Mouse (Mus musculus): Measurements from ENCODE around the gene Nfia. TPM values are rescaled to one million over a fixed set of nuclear protein-coding genes. Genes with fewer than 3 reads are reported as not detected.

The Nfia gene
- polyA plus RNA-seq, 1 experiment: 8.1 TPM

- no peak overlapping the region for H3K4me3 ChIP-seq (ENCODE audit: insufficient read depth, low read length)
- peaks cover 16% of the 10 kb centered on the region for H3K4me1 ChIP-seq (ENCODE audit: control insufficient read depth, insufficient read depth, low read length)
- TF ChIP-seq CTCF (IDR thresholded peaks at IDR 0.05; ENCODE audit: low read depth, low read length) (no peak), POLR2A (IDR thresholded peaks at IDR 0.05; ENCODE audit: borderline replicate concordance, low read depth, low read length) (no peak)
- H3K27ac ChIP-seq (ENCODE audit: insufficient read depth, low read depth, low read length): no peak overlapping the region
Measured at GRCm38 (mm10) chr4:97923876-97924316, 151.4 kb downstream of the Nfia start.

- TF ChIP-seq CTCF (IDR thresholded peaks at IDR 0.05; ENCODE audit: low read depth, low read length): no peak
- TF ChIP-seq POLR2A (IDR thresholded peaks at IDR 0.05; ENCODE audit: borderline replicate concordance, low read depth, low read length): no peak
- H3K4me1 ChIP-seq (ENCODE audit: control insufficient read depth, insufficient read depth, low read length): peaks cover 16% of the 10 kb centered on the region
- no peak overlapping the region for H3K4me3 ChIP-seq (ENCODE audit: insufficient read depth, low read length)
- no peak overlapping the region for H3K27ac ChIP-seq (ENCODE audit: insufficient read depth, low read depth, low read length)
Measured at GRCm38 (mm10) chr4:97924414-97924813, 151.9 kb downstream of the Nfia start.

GRCm38 (mm10) chr4:97924855-97925254 is 152.3 kb downstream of the Nfia start:
- no peak overlapping the region for H3K27ac ChIP-seq (ENCODE audit: insufficient read depth, low read depth, low read length)
- H3K4me3 ChIP-seq (ENCODE audit: insufficient read depth, low read length): no peak overlapping the region
- TF ChIP-seq POLR2A (IDR thresholded peaks at IDR 0.05; ENCODE audit: borderline replicate concordance, low read depth, low read length) (no peak), CTCF (IDR thresholded peaks at IDR 0.05; ENCODE audit: low read depth, low read length) (no peak)
- peaks cover 16% of the 10 kb centered on the region for H3K4me1 ChIP-seq (ENCODE audit: control insufficient read depth, insufficient read depth, low read length)

GRCm38 (mm10) chr4:97925644-97926043 is 153.1 kb downstream of the Nfia start:
- Histone ChIP-seq H3K4me3 (ENCODE audit: insufficient read depth, low read length) (no peak overlapping the region), H3K4me1 (ENCODE audit: control insufficient read depth, insufficient read depth, low read length) (peaks cover 14% of the 10 kb centered on the region), H3K27ac (ENCODE audit: insufficient read depth, low read depth, low read length) (no peak overlapping the region)
- TF ChIP-seq CTCF (IDR thresholded peaks at IDR 0.05; ENCODE audit: low read depth, low read length): no peak

- H3K4me3 ChIP-seq (ENCODE audit: insufficient read depth, low read length): no peak overlapping the region
- H3K27ac ChIP-seq (ENCODE audit: insufficient read depth, low read depth, low read length): no peak overlapping the region
- H3K4me1 ChIP-seq (ENCODE audit: control insufficient read depth, insufficient read depth, low read length): peaks cover 14% of the 10 kb centered on the region
- no peak for TF ChIP-seq CTCF (IDR thresholded peaks at IDR 0.05; ENCODE audit: low read depth, low read length)
- TF ChIP-seq POLR2A (IDR thresholded peaks at IDR 0.05; ENCODE audit: borderline replicate concordance, low read depth, low read length): no peak
Measured at GRCm38 (mm10) chr4:97926607-97927308, 154.2 kb downstream of the Nfia start.

- Histone ChIP-seq H3K4me1 (ENCODE audit: control insufficient read depth, insufficient read depth, low read length) (peaks cover 14% of the 10 kb centered on the region), H3K4me3 (ENCODE audit: insufficient read depth, low read length) (no peak overlapping the region), H3K27ac (ENCODE audit: insufficient read depth, low read depth, low read length) (no peak overlapping the region)
- TF ChIP-seq POLR2A (IDR thresholded peaks at IDR 0.05; ENCODE audit: borderline replicate concordance, low read depth, low read length): no peak
- no peak for TF ChIP-seq CTCF (IDR thresholded peaks at IDR 0.05; ENCODE audit: low read depth, low read length)
Measured at GRCm38 (mm10) chr4:97927309-97927656, 154.7 kb downstream of the Nfia start.

- no peak for TF ChIP-seq CTCF (IDR thresholded peaks at IDR 0.05; ENCODE audit: low read depth, low read length)
- no peak for TF ChIP-seq POLR2A (IDR thresholded peaks at IDR 0.05; ENCODE audit: borderline replicate concordance, low read depth, low read length)
- Histone ChIP-seq H3K4me1 (ENCODE audit: control insufficient read depth, insufficient read depth, low read length) (peaks cover 8% of the 10 kb centered on the region), H3K4me3 (ENCODE audit: insufficient read depth, low read length) (no peak overlapping the region), H3K27ac (ENCODE audit: insufficient read depth, low read depth, low read length) (no peak overlapping the region)
Measured at GRCm38 (mm10) chr4:97936371-97936770, 163.8 kb downstream of the Nfia start.

- Histone ChIP-seq H3K27ac (ENCODE audit: insufficient read depth, low read depth, low read length) (no peak overlapping the region), H3K4me1 (ENCODE audit: control insufficient read depth, insufficient read depth, low read length) (peaks cover 8% of the 10 kb centered on the region)
Measured at GRCm38 (mm10) chr4:97936912-97937311, 164.4 kb downstream of the Nfia start.

GRCm38 (mm10) chr4:97939492-97939891 is 167.0 kb downstream of the Nfia start:
- peaks cover 8% of the 10 kb centered on the region for H3K4me1 ChIP-seq (ENCODE audit: control insufficient read depth, insufficient read depth, low read length)
- TF ChIP-seq CTCF (IDR thresholded peaks at IDR 0.05; ENCODE audit: low read depth, low read length) (no peak), POLR2A (IDR thresholded peaks at IDR 0.05; ENCODE audit: borderline replicate concordance, low read depth, low read length) (no peak)
- H3K4me3 ChIP-seq (ENCODE audit: insufficient read depth, low read length): no peak overlapping the region
- no peak overlapping the region for H3K27ac ChIP-seq (ENCODE audit: insufficient read depth, low read depth, low read length)

More at GRCm38 (mm10) chr4:97936912-97937311, 164.4 kb downstream of the Nfia start:
- TF ChIP-seq CTCF (IDR thresholded peaks at IDR 0.05; ENCODE audit: low read depth, low read length) (no peak), POLR2A (IDR thresholded peaks at IDR 0.05; ENCODE audit: borderline replicate concordance, low read depth, low read length) (no peak)
- no peak overlapping the region for H3K4me3 ChIP-seq (ENCODE audit: insufficient read depth, low read length)

GRCm38 (mm10) chr4:97939920-97940520 is 167.5 kb downstream of the Nfia start:
- Histone ChIP-seq H3K4me1 (ENCODE audit: control insufficient read depth, insufficient read depth, low read length) (peaks cover 8% of the 10 kb centered on the region), H3K27ac (ENCODE audit: insufficient read depth, low read depth, low read length) (no peak overlapping the region), H3K4me3 (ENCODE audit: insufficient read depth, low read length) (no peak overlapping the region)
- TF ChIP-seq CTCF (IDR thresholded peaks at IDR 0.05; ENCODE audit: low read depth, low read length) (no peak), POLR2A (IDR thresholded peaks at IDR 0.05; ENCODE audit: borderline replicate concordance, low read depth, low read length) (no peak)

All from bone marrow macrophage, adult 2 months (primary cell).